In genomic region chr4:85106961-85107360, GRCm38 (mm10) we compare ENCODE assay signal across 24 mouse cellular contexts.
DNase-seq lines count a peak whose midpoint lies in the region; ATAC-seq lines count a peak whose summit lies in the region.
"Had no signal": no experiment of that assay in that cellular context is flagged by ENCODE, and none has a peak within 500 bp of the region (broad histone marks: within the 10 kb centered on the region; RNA-seq: fewer than 3 reads in every experiment).

No protein-coding gene starts in this region.

- H3K27me3 ChIP-seq in embryonic facial prominence, embryonic 10.5 days (replicated peaks; ENCODE audit: low read depth, poor library complexity, severe bottlenecking), result no peaks in the 10 kb centered on the region
- H3K27me3 ChIP-seq: CH12.LX; embryonic facial prominence, embryonic 12.5 days; forebrain, embryonic 13.5 days; forebrain, embryonic 15.5 days; Patski had no signal

- H3K36me3 ChIP-seq in embryonic facial prominence, embryonic 10.5 days (replicated peaks), result no peaks in the 10 kb centered on the region
- H3K36me3 ChIP-seq: forebrain, embryonic 15.5 days; G1E had no signal

- DNase-seq in 416B (ENCODE audit: low read depth), result peak; percentile 10
- DNase-seq in adipocyte (ENCODE audit: low spot score), result no peak
- no peak for DNase-seq in embryonic facial prominence, embryonic 10.5 days (ENCODE audit: low spot score)
- DNase-seq: adrenal gland, adult 2 months; adrenal gland, postnatal 10 days; adrenal gland, postnatal 25 days; cerebellum, adult 11 months; cerebellum, adult 18-20 months; cerebellum, adult 8-10 months; cerebellum, adult 9-11 months; cerebellum, postnatal 14 days; cerebellum, postnatal 36 days; embryo, embryonic 11 days; forebrain, postnatal 0 days had no signal

- ATAC-seq in hematopoietic stem cell, adult 5-6 weeks (replicated peaks in 1 of 2; ENCODE audit: insufficient read depth in 1 of 2, low FRiP score in 2 of 2, low TSS enrichment in 1 of 2, low read depth in 1 of 2, poor library complexity in 2 of 2, severe bottlenecking in 2 of 2), result peak; percentile 59 to 64; a peak in 2 of 4 replicates
- peak; percentile 68 for ATAC-seq in megakaryocyte progenitor cell, adult 5-6 weeks (replicated peaks; ENCODE audit: poor library complexity)
- ATAC-seq: activated CD4-positive, CD25-positive, alpha-beta regulatory T cell, adult 4 months; CD4-positive, CD25-positive, alpha-beta regulatory T cell, adult 4 months; forebrain, embryonic 13.5 days; forebrain, embryonic 15.5 days; forebrain, postnatal 0 days; Patski had no signal

- H3K4me3 ChIP-seq in embryonic facial prominence, embryonic 10.5 days, result no peak overlapping the region
- H3K4me3 ChIP-seq: embryonic facial prominence, embryonic 12.5 days; forebrain, embryonic 13.5 days; forebrain, embryonic 15.5 days had no signal

- H3K27ac ChIP-seq in embryonic facial prominence, embryonic 10.5 days (replicated peaks), result no peak overlapping the region
- H3K27ac ChIP-seq: embryonic facial prominence, embryonic 12.5 days; forebrain, embryonic 13.5 days; forebrain, embryonic 15.5 days had no signal

- WGBS in embryonic facial prominence, embryonic 10.5 days, result 86% methylated on average over 2 of the region's 2 CpGs

- H3K9me3 ChIP-seq in embryonic facial prominence, embryonic 10.5 days, result no peaks in the 10 kb centered on the region
- H3K9me3 ChIP-seq: embryonic facial prominence, embryonic 12.5 days; forebrain, embryonic 13.5 days; forebrain, embryonic 15.5 days had no signal

- no peaks in the 10 kb centered on the region for H3K4me1 ChIP-seq in embryonic facial prominence, embryonic 10.5 days
- H3K4me1 ChIP-seq: embryonic facial prominence, embryonic 12.5 days; forebrain, embryonic 13.5 days; forebrain, embryonic 15.5 days had no signal
